Mouse (Mus musculus) hindbrain, embryonic 13.5 days (tissue): ENCODE measurements around the gene Gm45021. TPM values are rescaled to one million over a fixed set of nuclear protein-coding genes. Genes with fewer than 3 reads are reported as not detected.

Experiments
- ATAC-seq: fragments of 200-750 bp; cut with Nextera tagmentation; 2 replicates; pipeline ENCODE4 v1.8.0; 2017; ENCODE audit warnings: moderate TSS enrichment; ENCODE audit not compliant: low FRiP score
- H3K27ac ChIP-seq: fragments of 300-500 bp; sonication (generic); 2 replicates; pipeline ENCODE4 v1.5.1; 2015; ENCODE audit warnings: inconsistent platforms, mild to moderate bottlenecking, moderate library complexity
- H3K27me3 ChIP-seq: fragments of 300-500 bp; sonication (generic); 2 replicates; pipeline ENCODE4 v1.6.1; 2015; ENCODE audit warnings: mild to moderate bottlenecking, inconsistent platforms
- H3K36me3 ChIP-seq: fragments of 300-500 bp; sonication (generic); 2 replicates; pipeline ENCODE4 v1.6.1; 2015; ENCODE audit warnings: mild to moderate bottlenecking, inconsistent platforms
- H3K4me1 ChIP-seq: fragments of 300-500 bp; sonication (generic); replicated peaks from 2 replicates; pipeline ENCODE4 v1.6.1; 2015; ENCODE audit warnings: inconsistent platforms
- H3K4me2 ChIP-seq: fragments of 300-500 bp; sonication (generic); 2 replicates; pipeline ENCODE4 v1.6.1; 2015; ENCODE audit warnings: inconsistent platforms, mild to moderate bottlenecking, moderate library complexity
- H3K4me3 ChIP-seq: fragments of 300-500 bp; sonication (generic); 2 replicates; pipeline ENCODE4 v1.5.1; 2015; ENCODE audit warnings: mild to moderate bottlenecking, inconsistent platforms
- H3K9ac ChIP-seq: fragments of 300-500 bp; sonication (generic); 2 replicates; pipeline ENCODE4 v1.6.1; 2015; ENCODE audit warnings: mild to moderate bottlenecking, inconsistent platforms
- H3K9me3 ChIP-seq: fragments of 300-500 bp; sonication (generic); 2 replicates; pipeline ENCODE4 v1.6.1; 2016; ENCODE audit warnings: inconsistent platforms
- WGBS: fragments of 180-500 bp; shearing (Covaris S2); methylation state at CpG from one replicate; pipeline ENCODE4 v1.1.7; 2015; 5-methylcytosine and 5-hydroxymethylcytosine counted together
- polyA plus RNA-seq: library from polyadenylated mRNA; unstranded; fragments of >200 nt; fragmentation: Nextera tagmentation; extraction: Ambion mirVana; gene quantifications from 2 replicates; pipeline ENCODE4 v1.2.1, GENCODE M21; 2015

Gene Gm45021
- polyA plus RNA-seq, 1 experiment from 2014 or later, result 0.56 TPM

DNA sequence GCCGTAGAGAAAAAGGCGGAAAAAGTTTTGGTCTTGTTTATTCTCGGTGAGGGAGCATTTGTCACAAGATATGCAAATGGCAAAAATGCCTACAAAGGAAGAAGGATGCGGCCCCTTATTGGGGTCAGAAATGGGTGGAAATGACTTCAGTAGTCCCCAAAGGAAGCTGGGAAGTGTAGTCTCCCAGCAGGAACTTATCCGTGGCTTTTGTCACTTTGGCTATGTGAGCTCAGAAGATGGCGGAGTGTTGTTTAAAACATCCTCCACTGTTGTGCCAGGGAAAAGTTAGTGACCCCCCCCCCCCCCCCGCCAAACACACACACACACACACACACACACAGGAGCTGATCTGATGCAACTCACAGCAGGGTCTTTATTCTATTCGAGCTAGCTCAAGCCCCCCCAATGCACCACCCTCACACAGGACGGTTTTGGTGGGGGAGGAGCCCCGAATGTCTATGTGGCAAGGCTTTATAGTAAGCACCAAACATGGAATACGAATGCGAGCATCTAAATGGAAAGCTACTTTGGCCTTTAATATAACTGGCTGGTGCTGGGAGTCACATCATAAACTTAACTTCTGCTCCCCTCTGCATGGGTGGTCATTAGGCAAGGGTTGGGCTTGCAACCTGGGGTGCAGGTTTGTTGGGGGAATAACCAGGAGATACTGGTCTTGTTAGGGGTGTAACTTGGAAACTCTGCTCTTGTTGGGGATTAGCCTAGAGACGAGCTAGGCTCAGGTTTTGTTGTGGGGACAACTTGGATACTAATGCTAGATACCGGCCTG lies 34.1 kb upstream of the Gm45021 start:
- H3K4me2 ChIP-seq, result peak overlapping the region; percentile 53
- peak overlapping the region; percentile 67 for H3K9ac ChIP-seq
- peaks cover 34% of the 10 kb centered on the region for H3K36me3 ChIP-seq
- H3K9me3 ChIP-seq, result no peaks in the 10 kb centered on the region
- peaks cover 24% of the 10 kb centered on the region for H3K4me1 ChIP-seq
- peak overlapping the region; percentile 93 for H3K27ac ChIP-seq
- WGBS, result 32% methylated on average over 13 of the region's 14 CpGs
- peaks cover 4% of the 10 kb centered on the region; the same call in 1 of the 2 replicates for H3K27me3 ChIP-seq
- peak overlapping the region; percentile 45 for H3K4me3 ChIP-seq
- peak; percentile 88 for ATAC-seq

DNA sequence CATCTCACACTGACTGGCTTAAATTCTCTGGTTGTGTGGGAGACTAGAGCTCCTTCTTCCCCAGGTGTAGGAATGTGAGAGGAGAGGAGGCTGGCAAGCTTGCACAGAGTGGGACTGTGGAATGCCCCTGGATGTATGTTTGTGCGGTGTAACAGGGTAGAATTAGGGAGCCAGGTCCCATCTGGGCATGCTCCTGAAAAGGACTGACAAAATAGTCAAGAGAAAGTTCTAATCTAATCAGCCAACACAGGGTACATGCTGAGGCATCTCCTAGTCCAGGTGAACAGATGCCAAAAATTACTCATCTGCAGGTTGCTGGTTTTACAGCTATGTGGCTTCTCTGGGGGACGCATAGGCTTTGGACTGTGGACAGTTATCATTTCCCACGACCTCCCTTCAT lies 33.5 kb upstream of the Gm45021 start:
- Histone ChIP-seq H3K27ac (no peak overlapping the region), H3K9me3 (no peaks in the 10 kb centered on the region), H3K9ac (peak overlapping the region; percentile 67), H3K4me2 (peak overlapping the region; percentile 53), H3K27me3 (peaks cover 4% of the 10 kb centered on the region; the same call in 1 of the 2 replicates), H3K4me3 (peak overlapping the region; percentile 45; the same call in 1 of the 2 replicates), H3K36me3 (peaks cover 38% of the 10 kb centered on the region), H3K4me1 (peaks cover 24% of the 10 kb centered on the region)
- ATAC-seq, result no peak
- 94% methylated on average over 3 of the region's 3 CpGs for WGBS

DNA sequence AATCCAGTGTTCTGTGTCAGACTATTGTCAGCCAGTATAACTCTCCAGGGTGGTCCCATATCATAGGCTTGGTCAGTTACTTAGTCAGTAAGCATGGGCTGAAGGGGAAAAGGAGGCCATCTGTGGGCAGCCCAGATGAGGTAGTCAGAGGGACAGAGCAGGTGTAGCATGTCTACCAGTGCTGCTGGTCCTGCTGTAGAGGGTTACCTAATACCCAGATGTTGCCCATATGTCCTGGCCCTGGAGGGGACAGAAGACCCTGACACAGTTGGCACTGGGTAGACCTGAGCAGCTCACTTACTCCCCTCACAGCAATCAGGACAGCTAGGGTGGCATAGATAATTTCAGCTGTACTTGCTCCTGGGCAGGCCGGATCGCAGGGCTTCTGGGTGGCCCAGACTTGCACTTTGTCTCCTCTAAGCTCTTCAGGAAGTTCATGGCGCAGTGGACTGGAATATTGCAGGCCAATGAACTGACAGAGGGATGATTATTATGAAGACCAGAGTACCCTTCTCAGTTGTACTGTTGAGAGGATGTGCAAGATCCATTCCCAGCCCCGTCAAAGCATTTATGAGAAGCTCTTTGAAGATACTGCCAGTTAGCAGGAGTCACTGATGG lies 23.6 kb upstream of the Gm45021 start:
- Histone ChIP-seq H3K27ac (no peak overlapping the region), H3K4me3 (no peak overlapping the region), H3K9ac (no peak overlapping the region), H3K4me2 (no peak overlapping the region), H3K4me1 (peaks cover 20% of the 10 kb centered on the region; the same call in 1 of the 2 replicates), H3K36me3 (peaks cover 69% of the 10 kb centered on the region), H3K9me3 (no peaks in the 10 kb centered on the region), H3K27me3 (no peaks in the 10 kb centered on the region)
- no peak for ATAC-seq
- WGBS, result 86% methylated on average over 4 of the region's 4 CpGs

GRCm38 (mm10) chr6:48566312-48566711 lies 23.1 kb upstream of the Gm45021 start:
- no peak overlapping the region for H3K27ac ChIP-seq
- H3K4me2 ChIP-seq, result no peak overlapping the region
- no peak overlapping the region for H3K9ac ChIP-seq
- no peaks in the 10 kb centered on the region for H3K27me3 ChIP-seq
- H3K36me3 ChIP-seq, result peaks cover 65% of the 10 kb centered on the region
- peaks cover 20% of the 10 kb centered on the region; the same call in 1 of the 2 replicates for H3K4me1 ChIP-seq
- 60% methylated on average over 5 of the region's 5 CpGs for WGBS
- ATAC-seq, result no peak
- no peaks in the 10 kb centered on the region for H3K9me3 ChIP-seq
- no peak overlapping the region for H3K4me3 ChIP-seq

- H3K36me3 ChIP-seq, result peaks cover 60% of the 10 kb centered on the region
- no peaks in the 10 kb centered on the region for H3K27me3 ChIP-seq
- H3K4me3 ChIP-seq, result no peak overlapping the region
- no peak overlapping the region for H3K27ac ChIP-seq
- 84% methylated on average over 21 of the region's 21 CpGs for WGBS
- 0 out of 2 replicates have a peak, but pooled peaks have one; percentile 36 for ATAC-seq
- no peak overlapping the region for H3K4me2 ChIP-seq
- H3K4me1 ChIP-seq, result peaks cover 20% of the 10 kb centered on the region; the same call in 1 of the 2 replicates
- peak overlapping the region; percentile 8; the same call in 1 of the 2 replicates for H3K9ac ChIP-seq
- no peaks in the 10 kb centered on the region for H3K9me3 ChIP-seq
Observed at GRCm38 (mm10) chr6:48568036-48568984, 21.1 kb upstream of the Gm45021 start.

GRCm38 (mm10) chr6:48569065-48569807 lies 20.2 kb upstream of the Gm45021 start:
- H3K4me3 ChIP-seq, result no peak overlapping the region
- H3K27ac ChIP-seq, result no peak overlapping the region
- H3K4me2 ChIP-seq, result no peak overlapping the region
- no peak for ATAC-seq
- H3K9me3 ChIP-seq, result no peaks in the 10 kb centered on the region
- no peaks in the 10 kb centered on the region for H3K27me3 ChIP-seq
- H3K4me1 ChIP-seq, result peaks cover 20% of the 10 kb centered on the region; the same call in 1 of the 2 replicates
- no peak overlapping the region for H3K9ac ChIP-seq
- 84% methylated on average over 8 of the region's 8 CpGs for WGBS
- peaks cover 51% of the 10 kb centered on the region for H3K36me3 ChIP-seq

- Histone ChIP-seq H3K27me3 (no peaks in the 10 kb centered on the region), H3K9ac (no peak overlapping the region), H3K9me3 (no peaks in the 10 kb centered on the region), H3K27ac (no peak overlapping the region), H3K4me3 (no peak overlapping the region), H3K4me1 (peaks cover 10% of the 10 kb centered on the region; the same call in 1 of the 2 replicates), H3K36me3 (peaks cover 26% of the 10 kb centered on the region), H3K4me2 (no peak overlapping the region)
- no peak for ATAC-seq
- WGBS, result 90% methylated on average over 5 of the region's 5 CpGs
Observed at GRCm38 (mm10) chr6:48572014-48572413, 17.4 kb upstream of the Gm45021 start.

DNA sequence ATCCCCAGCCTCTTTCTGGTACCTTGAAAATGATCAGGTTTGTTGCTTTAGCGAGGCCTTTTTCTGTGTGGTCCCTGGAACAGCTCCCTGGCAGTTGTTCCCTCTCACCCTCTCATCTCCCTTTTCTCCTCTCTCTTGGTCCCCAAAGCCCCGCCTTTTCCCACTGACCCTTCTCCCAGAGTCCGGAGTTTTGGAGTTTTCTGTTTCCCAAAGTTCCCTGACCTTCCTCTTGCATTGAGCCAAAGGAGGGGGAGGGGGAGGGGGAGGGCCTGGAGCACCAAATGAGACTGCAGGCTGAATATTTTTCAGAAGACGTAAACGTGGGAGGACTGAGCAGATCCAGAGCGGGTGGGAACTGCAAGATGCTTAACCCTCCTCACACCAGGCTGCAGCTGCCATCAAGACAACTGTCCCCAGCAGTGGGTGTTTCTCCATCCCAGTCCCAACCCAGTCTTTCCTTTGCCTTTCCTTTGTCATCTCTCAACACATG lies 16.8 kb upstream of the Gm45021 start, which contains the start of gene Rarres2:
TSS of gene Rarres2 (minus strand) at position 218 of the 490 bp plus-strand sequence.
- Histone ChIP-seq H3K36me3 (peaks cover 26% of the 10 kb centered on the region), H3K27me3 (no peaks in the 10 kb centered on the region), H3K4me3 (no peak within 1 kb of the TSS), H3K4me1 (peaks cover 10% of the 10 kb centered on the region; the same call in 1 of the 2 replicates), H3K9me3 (no peaks in the 10 kb centered on the region), H3K4me2 (no peak within 1 kb of the TSS), H3K27ac (no peak within 1 kb of the TSS), H3K9ac (no peak within 1 kb of the TSS)
- 30% methylated on average over 6 of the region's 6 CpGs for WGBS
- no peak for ATAC-seq

DNA sequence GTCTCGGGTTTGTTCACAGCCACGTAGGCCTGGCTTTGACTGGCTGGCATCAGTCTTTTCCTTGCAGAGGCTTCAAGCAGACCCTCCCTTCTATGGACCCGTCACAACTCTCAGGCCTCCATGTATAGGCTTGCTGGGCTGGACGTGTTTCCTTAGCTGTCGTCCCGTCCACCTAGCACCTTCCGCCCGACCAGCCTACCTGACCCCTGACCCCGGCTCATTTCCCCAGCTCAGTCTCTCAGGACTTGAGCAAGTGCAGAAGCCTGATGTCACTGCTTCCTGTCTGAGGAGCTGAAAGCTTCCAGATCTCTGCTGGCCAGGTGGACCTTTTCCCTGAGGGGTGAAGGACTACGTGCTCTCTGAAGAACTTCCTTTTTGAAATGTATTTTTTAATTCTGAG lies 16.1 kb upstream of the Gm45021 start:
- Histone ChIP-seq H3K27ac (no peak overlapping the region), H3K27me3 (no peaks in the 10 kb centered on the region), H3K36me3 (peaks cover 21% of the 10 kb centered on the region), H3K4me1 (0 out of 2 replicates have a peak, but pooled peaks cover 5% of the 10 kb centered on the region), H3K4me2 (no peak overlapping the region), H3K4me3 (no peak overlapping the region), H3K9ac (no peak overlapping the region), H3K9me3 (no peaks in the 10 kb centered on the region)
- ATAC-seq, result no peak
- WGBS, result 74% methylated on average over 10 of the region's 10 CpGs

DNA sequence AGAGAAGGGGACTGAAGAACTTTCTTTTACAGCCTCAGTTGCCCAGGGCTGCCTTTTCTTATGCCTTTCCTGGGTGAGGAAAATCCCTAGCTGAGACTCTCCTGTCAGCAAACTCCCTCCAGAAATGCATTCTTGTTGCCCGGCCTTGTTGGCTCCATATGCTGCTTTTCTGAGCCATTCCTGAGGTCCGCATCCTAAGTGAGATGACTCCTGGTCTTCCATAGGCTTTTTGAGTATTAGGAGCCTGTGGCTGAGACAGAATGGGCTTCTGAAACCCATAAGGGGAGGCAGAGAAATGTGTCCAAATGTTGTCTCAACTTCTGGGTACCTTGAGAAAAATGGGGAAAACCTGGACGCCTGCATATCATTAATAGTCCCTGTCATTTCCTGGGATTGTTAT lies 15.4 kb upstream of the Gm45021 start:
- Histone ChIP-seq H3K4me3 (no peak overlapping the region), H3K27me3 (no peaks in the 10 kb centered on the region), H3K36me3 (peaks cover 14% of the 10 kb centered on the region), H3K9ac (no peak overlapping the region), H3K4me1 (no peaks in the 10 kb centered on the region), H3K27ac (no peak overlapping the region), H3K4me2 (no peak overlapping the region), H3K9me3 (no peaks in the 10 kb centered on the region)
- 70% methylated on average over 3 of the region's 3 CpGs for WGBS
- no peak for ATAC-seq

DNA sequence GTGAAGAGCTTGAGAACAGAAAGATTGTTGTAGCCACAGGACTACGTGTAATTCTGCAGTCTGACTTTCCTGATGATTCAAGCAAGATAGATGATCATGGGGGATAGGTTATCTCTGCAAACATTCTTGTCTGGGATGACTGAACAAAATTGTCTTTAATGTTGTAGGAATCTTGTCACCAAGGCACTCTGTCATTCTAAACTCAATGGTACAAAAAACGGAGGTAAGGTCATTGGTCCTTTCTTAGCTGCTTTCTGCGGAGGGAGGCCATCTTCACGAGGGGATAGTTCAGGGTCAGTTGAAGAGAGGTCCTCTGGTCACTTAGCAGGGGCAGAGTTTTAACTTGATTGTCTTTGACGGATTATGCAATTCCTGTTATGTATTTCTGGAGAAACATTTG lies 10.7 kb upstream of the Gm45021 start:
- WGBS, result 66% methylated on average over 5 of the region's 5 CpGs

More for the DNA sequence above, 10.7 kb upstream of the Gm45021 start:
- Histone ChIP-seq H3K4me1 (no peaks in the 10 kb centered on the region), H3K27ac (no peak overlapping the region), H3K4me2 (no peak overlapping the region), H3K36me3 (no peaks in the 10 kb centered on the region), H3K9me3 (no peaks in the 10 kb centered on the region), H3K27me3 (no peaks in the 10 kb centered on the region), H3K4me3 (no peak overlapping the region), H3K9ac (no peak overlapping the region)
- ATAC-seq, result no peak
